Mouse (Mus musculus) myocyte (in vitro differentiated cells): ENCODE results near the gene Acp1. TPM values are rescaled to one million over a fixed set of nuclear protein-coding genes. Genes with fewer than 3 reads are reported as not detected.

Experiments used
- H3K27me3 ChIP-seq: one replicate; pipeline ENCODE4 v1.6.1; 2011; ENCODE audit not compliant: control insufficient read depth, insufficient read depth, insufficient read length
- H3K36me3 ChIP-seq: one replicate; pipeline ENCODE4 v1.6.1; 2011; ENCODE audit not compliant: control insufficient read depth, insufficient read depth
- H3K4me2 ChIP-seq: one replicate; pipeline ENCODE4 v1.6.1; 2011; ENCODE audit warnings: low read depth, control low read depth
- H3K4me3 ChIP-seq: one replicate; pipeline ENCODE4 v1.5.1; 2011; ENCODE audit warnings: mild to moderate bottlenecking, control low read depth, moderate library complexity
- H3K79me2 ChIP-seq: one replicate; pipeline ENCODE4 v1.6.1; 2011; ENCODE audit not compliant: control insufficient read depth, insufficient read depth
- H3ac ChIP-seq: one replicate; pipeline ENCODE4 v1.6.1; 2011; ENCODE audit not compliant: control insufficient read depth, insufficient read length
- CEBPB ChIP-seq: IDR thresholded peaks from 2 replicates; pipeline ENCODE4 v1.6.1; 2011; ENCODE audit warnings: mild to moderate bottlenecking, moderate library complexity; ENCODE audit not compliant: poor library complexity, insufficient read depth, severe bottlenecking
- E2F4 ChIP-seq: IDR thresholded peaks from one replicate; pipeline ENCODE4 v1.6.1; 2011; ENCODE audit warnings: mild to moderate bottlenecking, control low read depth, moderate library complexity; ENCODE audit not compliant: insufficient read depth
- MAX ChIP-seq: IDR thresholded peaks from one replicate; pipeline ENCODE4 v1.6.1; 2011; ENCODE audit warnings: low read depth, mild to moderate bottlenecking, control low read depth
- MYOD1 ChIP-seq, 3 experiments: IDR thresholded peaks; one replicate each; pipeline ENCODE4 v1.6.1; 2011; ENCODE audit warnings: control low read depth in 2 of 3, low read depth in 2 of 3, mild to moderate bottlenecking in 2 of 3, moderate library complexity in 1 of 3; ENCODE audit not compliant: insufficient read length in 2 of 3, control insufficient read depth in 1 of 3
- MYOG ChIP-seq, 3 experiments: IDR thresholded peaks; one replicate each; pipeline ENCODE4 v1.6.1; 2011; ENCODE audit warnings: control low read depth in 2 of 3, low read depth in 2 of 3, mild to moderate bottlenecking in 2 of 3; ENCODE audit not compliant: insufficient read length in 2 of 3, control insufficient read depth in 1 of 3, insufficient read depth in 1 of 3
- POLR2A ChIP-seq: IDR thresholded peaks from one replicate; pipeline ENCODE4 v1.6.1; 2011; ENCODE audit warnings: low read depth, mild to moderate bottlenecking, control low read depth, moderate library complexity; ENCODE audit not compliant: insufficient read length
- POLR2AphosphoS2 ChIP-seq: IDR thresholded peaks from one replicate; pipeline ENCODE4 v1.6.1; 2011; ENCODE audit warnings: low read depth, control low read depth; ENCODE audit not compliant: insufficient read length
- REST ChIP-seq: IDR thresholded peaks from one replicate; pipeline ENCODE4 v1.6.1; 2011; ENCODE audit warnings: mild to moderate bottlenecking, control low read depth, moderate library complexity; ENCODE audit not compliant: insufficient read depth, insufficient read length
- TCF12 ChIP-seq: IDR thresholded peaks from one replicate; pipeline ENCODE4 v1.6.1; 2011; ENCODE audit warnings: mild to moderate bottlenecking, control low read depth; ENCODE audit not compliant: poor library complexity, insufficient read depth, severe bottlenecking
- TCF3 ChIP-seq: IDR thresholded peaks from one replicate; pipeline ENCODE4 v1.6.1; 2011; ENCODE audit warnings: low read depth, control low read depth; ENCODE audit not compliant: insufficient read length
- USF1 ChIP-seq: IDR thresholded peaks from one replicate; pipeline ENCODE4 v1.6.1; 2011; ENCODE audit warnings: low read depth, mild to moderate bottlenecking, control low read depth, moderate library complexity
- polyA plus RNA-seq: library from polyadenylated mRNA; unstranded; fragments of >200 nt; fragmentation: generic; extraction: Trizol; gene quantifications from one replicate; pipeline ENCODE4 v1.2.1, GENCODE M21; 2012; ENCODE audit warnings: missing spikeins

Gene Acp1
- polyA plus RNA-seq, 1 experiment, result 30.9 TPM

GRCm38 (mm10) chr12:30850902-30851301 lies 60.5 kb downstream of the Acp1 start:
- H3K27me3 ChIP-seq, result peaks cover 6% of the 10 kb centered on the region
- no peak overlapping the region for H3K4me2 ChIP-seq
- H3K36me3 ChIP-seq, result no peaks in the 10 kb centered on the region
- no peak overlapping the region for H3K4me3 ChIP-seq
- no peaks in the 10 kb centered on the region for H3K79me2 ChIP-seq
- no peak overlapping the region for H3ac ChIP-seq
- TF ChIP-seq TCF3, result no peak
- TF ChIP-seq REST, result no peak
- no peak for TF ChIP-seq TCF12

- H3ac ChIP-seq, result no peak overlapping the region
- peaks cover 6% of the 10 kb centered on the region for H3K27me3 ChIP-seq
- no peaks in the 10 kb centered on the region for H3K79me2 ChIP-seq
- TF ChIP-seq REST (no peak), TCF3 (no peak), E2F4 (no peak), POLR2A (no peak), POLR2AphosphoS2 (no peak), MAX (no peak), MYOD1 (IDR thresholded peaks at IDR 0.05; ENCODE audit: control insufficient read depth in 1 of 3, insufficient read length in 2 of 3, low read depth in 2 of 3) (no peak), MYOG (IDR thresholded peaks at IDR 0.05; ENCODE audit: control insufficient read depth in 1 of 3, insufficient read depth in 1 of 3, insufficient read length in 2 of 3, low read depth in 2 of 3) (no peak), CEBPB (no peak), TCF12 (no peak), USF1 (no peak)
- H3K4me3 ChIP-seq, result no peak overlapping the region
- H3K36me3 ChIP-seq, result no peaks in the 10 kb centered on the region
- no peak overlapping the region for H3K4me2 ChIP-seq
Observed at GRCm38 (mm10) chr12:30848521-30848920, 62.9 kb downstream of the Acp1 start.

Other genes with a start within 250 kb of the Acp1 start
- not detected for gene Alkal2, start 27.3 kb downstream of the Acp1 start, polyA plus RNA-seq
- gene Sh3yl1, start 79 bp upstream of the Acp1 start, polyA plus RNA-seq, result 1.0 TPM
- 0.54 TPM for gene Fam110c, start 162.3 kb upstream of the Acp1 start, polyA plus RNA-seq